Mouse (Mus musculus) adrenal gland (tissue): ENCODE measurements around the gene Myh9.
"Not testable (repeated sequence)": the region's sequence is repeated elsewhere in the genome, so short reads cannot be mapped to it uniquely, and the experiment has no call there.

Experiments used
- intact Hi-C: fragments of 180-260 bp; cut with DNase I; formaldehyde crosslinking; loops from one replicate; pipeline ENCODE4 v1.15.1; 2025

The Myh9 gene

GRCm38 (mm10) chr15:77868340-77868739 is 26.4 kb upstream of the Myh9 start:
- intact Hi-C loops, result no loop called here

- intact Hi-C loops, result not testable (repeated sequence)
Measured at GRCm38 (mm10) chr15:77867231-77867968, 25.4 kb upstream of the Myh9 start.

- intact Hi-C loops, result no loop called here
Measured at GRCm38 (mm10) chr15:77866583-77867220, 24.7 kb upstream of the Myh9 start.

GRCm38 (mm10) chr15:77864063-77864758 is 22.2 kb upstream of the Myh9 start:
- intact Hi-C loops, result no loop called here

DNA sequence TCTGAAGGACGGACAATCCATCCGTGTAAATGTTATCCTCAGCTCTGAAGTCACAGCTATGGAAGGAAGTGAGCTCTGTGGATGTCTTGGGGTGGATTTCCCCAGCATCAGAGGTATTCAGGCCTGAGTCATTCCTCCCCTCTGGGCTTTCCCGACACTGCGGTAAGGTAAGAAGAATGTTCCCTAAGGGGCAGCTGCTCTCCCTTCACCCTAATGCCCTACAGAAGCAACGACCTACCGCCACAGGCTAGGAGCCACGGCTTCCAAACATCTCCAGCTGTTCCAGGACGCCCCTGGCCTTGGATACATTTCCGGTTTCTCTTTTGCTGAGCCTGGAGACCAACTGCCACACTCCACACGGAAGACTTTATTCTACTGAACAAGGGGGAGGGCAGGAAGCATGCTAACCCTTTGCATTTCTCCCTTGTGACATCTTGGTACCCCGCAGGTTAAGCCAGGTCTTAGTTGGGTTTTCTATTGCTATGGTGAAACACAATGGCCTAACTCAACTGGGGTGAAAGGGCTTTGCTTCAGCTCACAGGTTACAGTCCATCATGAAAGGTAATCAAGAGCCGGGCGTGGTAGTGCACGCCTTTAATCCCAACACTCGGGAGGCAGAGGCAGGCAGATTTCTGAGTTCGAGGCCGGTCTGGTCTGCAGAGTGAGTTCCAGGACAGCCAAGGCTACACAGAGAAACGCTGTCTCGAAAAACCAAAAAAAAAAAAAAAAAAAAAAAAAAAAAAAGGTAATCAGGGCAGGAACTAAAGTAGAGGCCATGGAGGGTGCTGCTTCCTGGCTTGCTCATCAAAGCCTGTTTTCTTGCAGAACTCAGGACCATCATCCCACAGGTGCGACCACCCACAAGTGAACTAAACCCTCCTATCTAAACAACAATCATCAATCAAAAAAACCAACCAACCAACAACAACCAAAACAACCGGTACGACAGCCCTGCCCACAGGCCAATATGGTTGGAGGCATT is 21.3 kb upstream of the Myh9 start:
- intact Hi-C loops, result no loop called here

GRCm38 (mm10) chr15:77860081-77860665 is 18.2 kb upstream of the Myh9 start:
- intact Hi-C loops, result no loop called here

GRCm38 (mm10) chr15:77857662-77858156 is 15.7 kb upstream of the Myh9 start:
- intact Hi-C loops, result loop anchor here (10.0 kb wide), 1 partner anchor 317 kb away; the partner anchor contains the start of gene Ift27

GRCm38 (mm10) chr15:77856541-77856940 is 14.6 kb upstream of the Myh9 start:
- intact Hi-C loops, result loop anchor here (10.0 kb wide), 1 partner anchor 318 kb away; the partner anchor contains the start of gene Ift27

- intact Hi-C loops, result loop anchor here (10.0 kb wide), 1 partner anchor 320 kb away; the partner anchor contains the start of gene Ift27
Measured at GRCm38 (mm10) chr15:77855301-77855700, 13.3 kb upstream of the Myh9 start.

- intact Hi-C loops, result loop anchor here (10.0 kb wide), 1 partner anchor 323 kb away; the partner anchor contains the start of gene Ift27
Measured at GRCm38 (mm10) chr15:77852001-77852400, 10.0 kb upstream of the Myh9 start.

DNA sequence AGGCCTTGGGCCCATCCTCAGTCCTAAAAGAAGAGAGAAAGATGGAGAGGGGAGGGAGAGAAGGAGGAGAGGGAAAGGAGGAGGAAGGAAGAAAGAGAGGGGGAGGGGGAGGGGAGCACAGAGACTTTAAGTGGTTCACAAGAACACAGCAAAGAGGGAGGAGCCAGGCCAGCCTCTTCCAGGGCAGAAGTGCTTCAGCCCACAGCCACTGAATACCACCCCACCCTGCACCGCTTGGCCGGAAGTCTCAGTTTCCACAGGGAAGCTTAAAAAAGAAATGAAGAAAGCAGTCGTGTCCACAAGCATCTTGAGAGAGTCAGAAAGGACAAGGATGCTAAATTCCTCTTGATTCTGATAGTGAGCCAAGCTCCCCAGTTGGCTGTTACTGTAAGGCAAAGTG is 9.2 kb upstream of the Myh9 start:
- intact Hi-C loops, result loop anchor here (10.0 kb wide), 1 partner anchor 324 kb away; the partner anchor contains the start of gene Ift27

DNA sequence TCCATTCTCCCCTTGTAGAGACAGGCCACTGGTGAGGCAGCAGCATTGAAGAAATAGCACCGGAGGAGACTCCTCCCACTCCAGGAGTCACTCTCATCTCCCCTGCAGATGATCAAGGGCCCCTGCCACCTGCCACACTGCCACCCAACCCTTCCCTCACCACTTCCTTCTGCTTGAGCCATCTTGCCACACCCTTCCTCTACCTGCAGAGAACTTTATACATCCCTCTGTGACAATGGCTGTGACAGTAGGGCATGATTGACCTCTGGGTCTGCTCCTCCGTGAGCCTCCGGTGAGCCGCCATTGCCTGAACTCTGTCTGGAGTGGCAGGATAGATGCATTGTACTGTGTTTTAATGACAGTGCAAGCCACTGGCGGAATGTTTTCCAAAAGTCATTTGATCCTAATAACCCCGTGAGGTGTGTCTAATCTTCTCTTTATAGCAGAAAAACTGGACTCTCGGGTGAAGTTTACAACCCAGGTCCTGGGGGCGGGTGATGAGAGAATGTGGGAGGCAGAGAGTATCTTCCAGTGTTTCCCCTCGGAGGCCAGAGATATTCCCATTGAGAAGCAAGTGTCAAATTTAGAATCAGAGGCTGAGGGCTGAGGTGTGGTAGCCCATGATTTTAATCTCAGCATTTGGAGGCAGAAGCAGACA is 7.7 kb upstream of the Myh9 start:
- intact Hi-C loops, result loop anchor here (5.0 to 10.0 kb wide), 3 partner anchors 58 to 325 kb away; partner anchors contain the start of gene Ift27

DNA sequence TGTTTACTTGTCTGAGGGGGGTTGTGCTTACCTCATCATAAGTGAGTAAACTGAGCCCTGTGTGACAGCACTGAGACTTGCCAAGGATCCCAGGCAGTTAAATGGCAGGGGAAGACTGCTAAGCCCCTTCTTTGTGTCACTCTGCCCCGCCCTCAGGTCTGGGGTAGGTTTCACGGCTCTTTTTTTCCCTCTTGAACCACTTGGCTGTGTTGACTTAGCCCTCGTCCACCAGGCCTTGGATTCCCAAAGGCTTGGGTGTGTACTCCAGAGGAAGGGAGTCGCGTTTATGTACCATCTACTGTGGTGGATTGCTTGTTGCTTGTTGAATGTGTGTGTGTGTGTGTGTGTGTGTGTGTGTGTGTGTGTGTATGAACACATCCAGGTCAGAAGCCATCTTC is 7.1 kb upstream of the Myh9 start:
- intact Hi-C loops, result loop anchor here (5.0 to 10.0 kb wide), 2 partner anchors 58 to 64 kb away; no protein-coding TSS in a partner anchor

DNA sequence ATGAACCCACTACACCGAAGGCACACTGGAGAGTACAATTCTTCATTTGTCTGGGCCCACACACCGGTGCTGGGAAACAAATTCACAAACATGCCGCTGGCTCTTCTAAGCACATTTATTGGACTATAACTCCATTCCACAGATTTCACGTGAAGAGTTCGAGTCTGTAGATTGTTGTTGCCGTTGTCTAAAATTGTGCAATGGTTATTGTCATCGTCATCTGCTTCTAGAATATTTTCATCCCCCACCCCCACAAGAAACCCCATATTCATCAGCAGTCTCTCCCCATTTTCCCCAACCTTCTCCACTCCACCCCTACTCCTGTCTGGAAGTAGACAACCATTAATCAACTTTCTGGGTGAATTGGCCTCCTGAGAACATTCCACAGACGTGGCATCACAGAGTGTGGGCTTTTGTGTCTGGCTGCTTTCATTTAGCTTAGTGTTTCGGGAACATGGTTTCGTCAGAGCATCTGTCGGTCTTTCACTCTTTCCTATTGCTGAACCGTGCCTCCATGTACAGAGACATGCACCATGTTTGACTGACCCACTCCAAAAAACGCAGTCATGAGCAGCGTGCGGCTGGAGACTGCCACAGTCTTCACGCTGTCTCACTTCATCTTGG is 6.6 kb upstream of the Myh9 start:
- intact Hi-C loops, result loop anchor here (5.0 to 10.0 kb wide), 2 partner anchors 59 to 64 kb away; no protein-coding TSS in a partner anchor

GRCm38 (mm10) chr15:77847826-77848225 is 5.9 kb upstream of the Myh9 start:
- intact Hi-C loops, result loop anchor here (5.0 to 10.0 kb wide), 2 partner anchors 59 to 63 kb away; no protein-coding TSS in a partner anchor

DNA sequence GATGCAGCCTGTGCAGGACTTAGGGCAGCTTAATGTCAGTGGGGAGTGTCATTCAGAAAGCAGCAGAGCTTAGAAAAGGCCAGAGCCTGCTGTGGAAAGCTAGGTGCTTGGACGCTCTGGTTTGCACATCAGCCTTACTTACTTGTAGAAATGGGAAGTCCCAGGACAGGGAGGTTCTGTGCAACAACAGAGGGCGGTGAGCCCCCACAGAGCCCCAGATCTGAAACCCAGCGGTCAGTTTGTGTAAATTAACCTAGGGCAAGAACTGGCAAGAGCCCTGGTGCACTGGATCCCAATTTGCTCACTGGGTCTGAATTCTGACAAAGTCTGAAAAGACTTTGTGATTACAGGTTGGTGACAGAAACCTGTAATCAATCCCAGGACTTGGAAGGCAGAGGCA is 5.1 kb upstream of the Myh9 start:
- intact Hi-C loops, result loop anchor here (5.0 to 10.0 kb wide), 2 partner anchors 60 to 62 kb away; no protein-coding TSS in a partner anchor

DNA sequence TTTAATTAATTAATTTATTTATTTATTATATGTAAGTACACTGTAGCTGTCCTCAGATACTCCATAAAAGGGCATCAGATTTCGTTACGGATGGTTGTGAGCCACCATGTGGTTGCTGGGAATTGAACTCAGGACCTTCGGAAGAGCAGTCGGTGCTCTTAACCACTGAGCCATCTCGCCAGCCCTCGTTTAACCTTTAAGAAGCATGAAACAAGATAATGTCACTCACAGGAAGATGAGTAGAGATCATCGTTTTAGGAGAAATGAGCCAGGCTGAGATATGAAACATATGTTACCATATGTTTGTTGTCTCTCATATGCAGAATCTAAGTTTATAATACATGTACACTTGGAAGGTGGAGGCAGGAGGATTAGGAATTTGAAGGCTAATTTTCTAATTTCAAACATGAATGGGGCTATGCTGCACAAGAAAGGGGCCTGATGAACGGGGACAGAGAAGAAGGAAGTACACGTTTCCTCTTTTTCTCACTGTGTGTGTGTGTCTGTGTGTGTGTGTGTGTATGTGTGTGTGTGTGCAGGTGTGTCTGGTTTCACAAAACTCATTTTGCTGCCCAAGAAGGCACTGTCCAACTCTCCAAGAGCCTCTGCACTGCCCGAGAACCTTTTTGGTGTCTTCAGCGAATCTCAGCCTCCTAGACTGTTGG is 4.1 kb upstream of the Myh9 start:
- intact Hi-C loops, result loop anchor here (5.0 to 10.0 kb wide), 2 partner anchors 61 kb away; no protein-coding TSS in a partner anchor
